Comparison of ENCODE assay signal across 19 mouse cellular contexts in the genomic region with DNA sequence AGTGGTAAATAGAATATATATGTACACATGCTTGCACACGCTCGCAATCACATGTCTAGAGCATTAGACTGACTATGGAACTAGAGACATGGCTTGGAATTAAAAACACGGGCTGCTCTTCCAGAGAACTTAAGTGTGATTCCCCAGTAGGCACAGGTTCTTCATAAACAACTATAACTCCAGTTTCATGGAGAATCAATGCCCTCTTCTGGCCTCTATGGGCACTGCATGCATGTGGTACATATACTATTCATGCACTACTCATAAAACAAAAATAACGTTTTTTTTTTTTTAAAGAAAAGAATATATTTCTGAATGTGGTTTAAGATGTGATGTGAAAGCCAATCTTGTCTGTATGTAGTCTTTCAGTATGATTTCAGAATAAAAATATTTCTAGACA.
DNase-seq lines count a peak whose midpoint lies in the region; ATAC-seq and TF ChIP-seq lines count a peak whose summit lies in the region.
"Had no signal": no experiment of that assay in that cellular context is flagged by ENCODE, and none has a peak within 500 bp of the region (broad histone marks: within the 10 kb centered on the region; RNA-seq: fewer than 3 reads in every experiment).

No protein-coding gene starts in this region.

- DNase-seq in forebrain, postnatal 0 days: no peak
- DNase-seq in heart, postnatal 4 days: peak; percentile 9
- no peak for DNase-seq in heart, postnatal 10 days
- DNase-seq in midbrain, embryonic 11.5 days (ENCODE audit: low spot score, missing footprints): peak; percentile 61
- peak; percentile 17 for DNase-seq in MEL (ENCODE audit: low read depth, low spot score)
- DNase-seq: adrenal gland, adult 2 months; cerebellum, adult 8-10 months; gastrocnemius, postnatal 14 days; lung, postnatal 10 days; retina, postnatal 1 day; thymus, postnatal 36 days had no signal

- H3K27me3 ChIP-seq in forebrain, postnatal 0 days (ENCODE audit: insufficient read depth, low read length): no peaks in the 10 kb centered on the region
- no peaks in the 10 kb centered on the region for H3K27me3 ChIP-seq in forebrain, embryonic 12.5 days
- H3K27me3 ChIP-seq in midbrain, embryonic 11.5 days (ENCODE audit: control insufficient read depth, insufficient read depth, low read length): no peaks in the 10 kb centered on the region
- no peaks in the 10 kb centered on the region for H3K27me3 ChIP-seq in midbrain, embryonic 16.5 days (ENCODE audit: control insufficient read depth, insufficient read depth, low read depth, low read length)
- H3K27me3 ChIP-seq in MEL (ENCODE audit: control insufficient read depth in 1 of 2, insufficient read depth in 2 of 2, low read length in 2 of 2): peaks cover 0 to 3% of the 10 kb centered on the region in 2 experiments; a peak in 2 of 4 replicates
- H3K27me3 ChIP-seq in neural tube, embryonic 15.5 days (replicated peaks): no peaks in the 10 kb centered on the region
- H3K27me3 ChIP-seq: hindbrain, embryonic 12.5 days; liver, embryonic 15.5 days; midbrain, embryonic 15.5 days had no signal

- H3K79me2 ChIP-seq in MEL (ENCODE audit: control insufficient read depth, insufficient read depth, low read length, poor library complexity): no peaks in the 10 kb centered on the region

- H3K4me1 ChIP-seq in forebrain, postnatal 0 days (ENCODE audit: insufficient read depth): no peaks in the 10 kb centered on the region
- no peaks in the 10 kb centered on the region for H3K4me1 ChIP-seq in forebrain, embryonic 12.5 days
- H3K4me1 ChIP-seq in midbrain, embryonic 11.5 days (ENCODE audit: control insufficient read depth, insufficient read depth, low read length): no peaks in the 10 kb centered on the region
- H3K4me1 ChIP-seq in midbrain, embryonic 16.5 days (ENCODE audit: control insufficient read depth, insufficient read depth, low read length): 0 out of 2 replicates have a peak, but pooled peaks cover 3% of the 10 kb centered on the region
- no peaks in the 10 kb centered on the region for H3K4me1 ChIP-seq in MEL (ENCODE audit: control insufficient read depth in 1 of 2, insufficient read depth in 2 of 2, low read length in 2 of 2)
- 0 out of 2 replicates have a peak, but pooled peaks cover 2% of the 10 kb centered on the region for H3K4me1 ChIP-seq in neural tube, embryonic 15.5 days
- H3K4me1 ChIP-seq: hindbrain, embryonic 12.5 days; liver, embryonic 15.5 days had no signal

- no peak overlapping the region for H3K9ac ChIP-seq in forebrain, postnatal 0 days
- H3K9ac ChIP-seq in forebrain, embryonic 12.5 days: no peak overlapping the region
- H3K9ac ChIP-seq in midbrain, embryonic 11.5 days (ENCODE audit: low read length): no peak overlapping the region
- no peak overlapping the region for H3K9ac ChIP-seq in midbrain, embryonic 16.5 days (ENCODE audit: low read depth, low read length)
- no peak overlapping the region for H3K9ac ChIP-seq in MEL (ENCODE audit: control insufficient read depth, low read depth, low read length, poor library complexity, severe bottlenecking)
- no peak overlapping the region for H3K9ac ChIP-seq in neural tube, embryonic 15.5 days (replicated peaks)
- H3K9ac ChIP-seq: hindbrain, embryonic 12.5 days; liver, embryonic 15.5 days; midbrain, embryonic 15.5 days had no signal

- WGBS in forebrain, postnatal 0 days: 98% methylated on average over 4 of the region's 4 CpGs
- 97% methylated on average over 4 of the region's 4 CpGs for WGBS in forebrain, embryonic 12.5 days
- 96% methylated on average over 4 of the region's 4 CpGs for WGBS in midbrain, embryonic 11.5 days
- 99% methylated on average over 4 of the region's 4 CpGs for WGBS in midbrain, embryonic 16.5 days
- 98% methylated on average over 4 of the region's 4 CpGs for WGBS in neural tube, embryonic 15.5 days

- ATAC-seq in forebrain, postnatal 0 days: no peak
- no peak for ATAC-seq in forebrain, embryonic 12.5 days (ENCODE audit: low FRiP score)
- no peak for ATAC-seq in midbrain, embryonic 11.5 days (ENCODE audit: low FRiP score)
- no peak for ATAC-seq in midbrain, embryonic 16.5 days
- no peak for ATAC-seq in neural tube, embryonic 15.5 days (ENCODE audit: low FRiP score)
- ATAC-seq: CD4-positive, CD25-positive, alpha-beta regulatory T cell, adult 4 months; midbrain, embryonic 15.5 days had no signal

- no peaks in the 10 kb centered on the region for H3K9me3 ChIP-seq in forebrain, postnatal 0 days (ENCODE audit: low read length)
- H3K9me3 ChIP-seq in forebrain, embryonic 12.5 days: peaks cover 5% of the 10 kb centered on the region; the same call in 1 of the 2 replicates
- no peaks in the 10 kb centered on the region; the same call in 1 of the 2 replicates for H3K9me3 ChIP-seq in midbrain, embryonic 11.5 days (ENCODE audit: control insufficient read depth, low read length)
- no peaks in the 10 kb centered on the region for H3K9me3 ChIP-seq in midbrain, embryonic 16.5 days (replicated peaks; ENCODE audit: control insufficient read depth, low read length, poor library complexity, severe bottlenecking)
- no peaks in the 10 kb centered on the region for H3K9me3 ChIP-seq in MEL (replicated peaks; ENCODE audit: insufficient read depth, low read length)
- no peaks in the 10 kb centered on the region for H3K9me3 ChIP-seq in neural tube, embryonic 15.5 days (replicated peaks)
- H3K9me3 ChIP-seq: embryonic facial prominence, embryonic 10.5 days; hindbrain, embryonic 12.5 days; liver, embryonic 15.5 days; midbrain, embryonic 15.5 days had no signal

- TF ChIP-seq CTCF in forebrain, postnatal 0 days (IDR thresholded peaks at IDR 0.05; ENCODE audit: low read depth): peak; percentile 30
- TF ChIP-seq CTCF in MEL (IDR thresholded peaks at IDR 0.05 in 2 of 3, conservative IDR thresholded peaks at IDR 0.05 in 1 of 3; ENCODE audit: control insufficient read depth in 1 of 3, insufficient read depth in 1 of 3, low read depth in 2 of 3, low read length in 3 of 3, poor library complexity in 1 of 3, severe bottlenecking in 1 of 3): peak in 1 of 3 experiments; percentile 25; a peak in 1 of 6 replicates

- no peak for TF ChIP-seq POLR2A in MEL (IDR thresholded peaks at IDR 0.05; ENCODE audit: control insufficient read depth in 1 of 2, insufficient read depth in 1 of 2, low read depth in 1 of 2, low read length in 2 of 2, poor library complexity in 1 of 2)

- peak; percentile 8 for TF ChIP-seq RAD21 in MEL (IDR thresholded peaks at IDR 0.05; ENCODE audit: low read depth, low read length)

- no peak overlapping the region for H3K4me3 ChIP-seq in forebrain, postnatal 0 days (ENCODE audit: low read depth, low read length)
- H3K4me3 ChIP-seq in forebrain, embryonic 12.5 days (replicated peaks): no peak overlapping the region
- H3K4me3 ChIP-seq in midbrain, embryonic 11.5 days (ENCODE audit: low read depth, low read length): no peak overlapping the region
- no peak overlapping the region for H3K4me3 ChIP-seq in midbrain, embryonic 16.5 days (ENCODE audit: low read depth, low read length)
- no peak overlapping the region for H3K4me3 ChIP-seq in MEL (ENCODE audit: control insufficient read depth in 1 of 2, insufficient read depth in 1 of 2, low read depth in 2 of 2, low read length in 2 of 2)
- H3K4me3 ChIP-seq in neural tube, embryonic 15.5 days (replicated peaks): no peak overlapping the region
- H3K4me3 ChIP-seq: embryonic facial prominence, embryonic 10.5 days; hindbrain, embryonic 12.5 days; liver, embryonic 15.5 days; midbrain, embryonic 15.5 days had no signal

- TF ChIP-seq EP300 in MEL (IDR thresholded peaks at IDR 0.05; ENCODE audit: low read depth in 1 of 2, low read length in 2 of 2): no peak

- H3K27ac ChIP-seq in forebrain, postnatal 0 days (ENCODE audit: low read depth, low read length): no peak overlapping the region
- H3K27ac ChIP-seq in forebrain, embryonic 12.5 days: no peak overlapping the region
- H3K27ac ChIP-seq in midbrain, embryonic 11.5 days (ENCODE audit: low read depth, low read length): no peak overlapping the region
- H3K27ac ChIP-seq in midbrain, embryonic 16.5 days (ENCODE audit: low read length): no peak overlapping the region
- H3K27ac ChIP-seq in MEL (ENCODE audit: control insufficient read depth, low read depth, low read length): no peak overlapping the region
- H3K27ac ChIP-seq in neural tube, embryonic 15.5 days (replicated peaks): no peak overlapping the region
- H3K27ac ChIP-seq: embryonic facial prominence, embryonic 10.5 days; hindbrain, embryonic 12.5 days; liver, embryonic 15.5 days; midbrain, embryonic 15.5 days had no signal

- intact Hi-C loops in heart, postnatal 10 days (cut with DNase I): no loop called here

- no peak overlapping the region for H3K4me2 ChIP-seq in forebrain, postnatal 0 days (ENCODE audit: low read depth)
- no peak overlapping the region for H3K4me2 ChIP-seq in forebrain, embryonic 12.5 days
- H3K4me2 ChIP-seq in midbrain, embryonic 11.5 days: no peak overlapping the region
- no peak overlapping the region for H3K4me2 ChIP-seq in midbrain, embryonic 16.5 days (ENCODE audit: low read length)
- H3K4me2 ChIP-seq in neural tube, embryonic 15.5 days: no peak overlapping the region
- H3K4me2 ChIP-seq: hindbrain, embryonic 12.5 days; liver, embryonic 15.5 days; midbrain, embryonic 15.5 days had no signal

- no peaks in the 10 kb centered on the region for H3K36me3 ChIP-seq in forebrain, postnatal 0 days (ENCODE audit: insufficient read depth)
- no peaks in the 10 kb centered on the region for H3K36me3 ChIP-seq in forebrain, embryonic 12.5 days (replicated peaks)
- no peaks in the 10 kb centered on the region for H3K36me3 ChIP-seq in midbrain, embryonic 11.5 days (ENCODE audit: control insufficient read depth, insufficient read depth, low read length)
- no peaks in the 10 kb centered on the region for H3K36me3 ChIP-seq in midbrain, embryonic 16.5 days (ENCODE audit: control insufficient read depth, insufficient read depth, low read length)
- no peaks in the 10 kb centered on the region for H3K36me3 ChIP-seq in MEL (ENCODE audit: control insufficient read depth in 1 of 2, insufficient read depth in 2 of 2, low read length in 2 of 2)
- H3K36me3 ChIP-seq in neural tube, embryonic 15.5 days: no peaks in the 10 kb centered on the region
- H3K36me3 ChIP-seq: embryonic facial prominence, embryonic 10.5 days; hindbrain, embryonic 12.5 days; liver, embryonic 15.5 days; midbrain, embryonic 15.5 days had no signal

TF ChIP-seq in MEL, 35 proteins besides CTCF, POLR2A, EP300 and RAD21 (continues in another document):
- no peak for TF ChIP-seq JUND (IDR thresholded peaks at IDR 0.05; ENCODE audit: low read depth, low read length)
- TF ChIP-seq HCFC1 (IDR thresholded peaks at IDR 0.05; ENCODE audit: low read depth, low read length): no peak
- no peak for TF ChIP-seq MAFK (IDR thresholded peaks at IDR 0.05; ENCODE audit: borderline replicate concordance, low read depth, low read length)
- no peak for TF ChIP-seq ZC3H11A (IDR thresholded peaks at IDR 0.05; ENCODE audit: low read depth, low read length)
- TF ChIP-seq RCOR1 (IDR thresholded peaks at IDR 0.05; ENCODE audit: low read depth, low read length): no peak
- no peak for TF ChIP-seq MEF2A (IDR thresholded peaks at IDR 0.05; ENCODE audit: extremely low read depth, insufficient replicate concordance, low read depth, low read length, poor library complexity, severe bottlenecking)
- no peak for TF ChIP-seq UBTF (IDR thresholded peaks at IDR 0.05; ENCODE audit: borderline replicate concordance, insufficient read depth, low read depth, low read length)
- no peak for TF ChIP-seq MAX (IDR thresholded peaks at IDR 0.05; ENCODE audit: low read length)
- no peak for TF ChIP-seq SIN3A (IDR thresholded peaks at IDR 0.05; ENCODE audit: low read length)

Comparison
In these comparisons a context has a peak if more than half of its experiments do, and no peak if none do; other contexts are left out.
1. DNase-seq: peak in heart, postnatal 4 days (single experiment), midbrain, embryonic 11.5 days (single experiment) and MEL (single experiment); none in forebrain, postnatal 0 days (single experiment) and heart, postnatal 10 days (0 of 2).